Mouse (Mus musculus): Measurements from ENCODE around the gene Epha2.

- TF ChIP-seq POLR2A (IDR thresholded peaks at IDR 0.05; ENCODE audit: insufficient read length, low read depth) (no peak), USF1 (IDR thresholded peaks at IDR 0.05; ENCODE audit: low read depth) (no peak), MYOG (IDR thresholded peaks at IDR 0.05; ENCODE audit: control insufficient read depth in 1 of 3, insufficient read depth in 1 of 3, insufficient read length in 2 of 3, low read depth in 2 of 3) (no peak), CEBPB (IDR thresholded peaks at IDR 0.05; ENCODE audit: insufficient read depth, poor library complexity, severe bottlenecking) (no peak), REST (IDR thresholded peaks at IDR 0.05; ENCODE audit: insufficient read depth, insufficient read length) (no peak), MYOD1 (IDR thresholded peaks at IDR 0.05; ENCODE audit: control insufficient read depth in 1 of 3, insufficient read length in 2 of 3, low read depth in 2 of 3) (no peak), E2F4 (IDR thresholded peaks at IDR 0.05; ENCODE audit: insufficient read depth) (no peak), TCF12 (IDR thresholded peaks at IDR 0.05; ENCODE audit: insufficient read depth, poor library complexity, severe bottlenecking) (no peak), MAX (IDR thresholded peaks at IDR 0.05; ENCODE audit: low read depth) (no peak), SRF (IDR thresholded peaks at IDR 0.05; ENCODE audit: control insufficient read depth, insufficient read length, low read depth) (no peak)
Measured at GRCm38 (mm10) chr4:141341477-141341876, 40.4 kb downstream of the Epha2 start.
